Mouse (Mus musculus): Measurements from ENCODE around the gene Sept9.
A peak's percentile ranks its signal among the peaks of the same experiment; 100 is the strongest.
"Not testable (repeated sequence)": the region's sequence is repeated elsewhere in the genome, so short reads cannot be mapped to it uniquely, and the experiment has no call there.

Sept9 gene

DNA sequence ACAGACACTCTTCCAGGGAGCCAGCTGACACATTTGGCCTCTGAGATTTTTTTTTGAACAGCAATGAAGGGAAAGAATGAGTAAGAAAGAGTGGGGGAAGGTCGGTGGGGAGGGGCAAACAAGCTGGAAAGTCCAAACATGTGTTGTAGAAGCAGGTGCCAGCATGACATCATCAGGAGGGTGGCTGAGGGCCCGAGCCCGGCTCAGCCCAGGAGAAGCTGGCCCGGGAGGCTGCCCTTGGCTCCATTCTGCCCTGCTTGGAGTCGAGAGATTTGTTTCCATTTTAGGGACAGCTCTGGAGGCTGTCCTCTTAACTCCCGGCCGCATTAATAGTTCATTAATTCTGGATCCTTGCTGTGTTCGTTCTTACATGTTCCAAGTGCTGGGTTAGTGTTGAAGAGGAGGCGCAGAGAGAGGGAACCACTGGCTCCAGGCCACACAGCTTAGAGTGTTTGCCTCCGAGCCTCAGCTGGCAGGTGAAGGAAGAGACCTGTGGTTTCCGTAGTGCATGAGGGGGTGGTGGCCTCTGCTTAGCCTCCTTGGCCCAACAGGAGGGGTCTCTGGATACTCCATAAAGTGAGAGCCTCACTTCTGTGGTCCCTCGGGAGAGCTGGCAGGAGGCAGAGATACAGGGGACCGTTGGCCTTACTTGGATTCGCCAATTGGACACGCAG is 111.8 kb downstream of the Sept9 start:
- peak; percentile 77 for DNase-seq (ENCODE audit: low read depth, low spot score)

DNA sequence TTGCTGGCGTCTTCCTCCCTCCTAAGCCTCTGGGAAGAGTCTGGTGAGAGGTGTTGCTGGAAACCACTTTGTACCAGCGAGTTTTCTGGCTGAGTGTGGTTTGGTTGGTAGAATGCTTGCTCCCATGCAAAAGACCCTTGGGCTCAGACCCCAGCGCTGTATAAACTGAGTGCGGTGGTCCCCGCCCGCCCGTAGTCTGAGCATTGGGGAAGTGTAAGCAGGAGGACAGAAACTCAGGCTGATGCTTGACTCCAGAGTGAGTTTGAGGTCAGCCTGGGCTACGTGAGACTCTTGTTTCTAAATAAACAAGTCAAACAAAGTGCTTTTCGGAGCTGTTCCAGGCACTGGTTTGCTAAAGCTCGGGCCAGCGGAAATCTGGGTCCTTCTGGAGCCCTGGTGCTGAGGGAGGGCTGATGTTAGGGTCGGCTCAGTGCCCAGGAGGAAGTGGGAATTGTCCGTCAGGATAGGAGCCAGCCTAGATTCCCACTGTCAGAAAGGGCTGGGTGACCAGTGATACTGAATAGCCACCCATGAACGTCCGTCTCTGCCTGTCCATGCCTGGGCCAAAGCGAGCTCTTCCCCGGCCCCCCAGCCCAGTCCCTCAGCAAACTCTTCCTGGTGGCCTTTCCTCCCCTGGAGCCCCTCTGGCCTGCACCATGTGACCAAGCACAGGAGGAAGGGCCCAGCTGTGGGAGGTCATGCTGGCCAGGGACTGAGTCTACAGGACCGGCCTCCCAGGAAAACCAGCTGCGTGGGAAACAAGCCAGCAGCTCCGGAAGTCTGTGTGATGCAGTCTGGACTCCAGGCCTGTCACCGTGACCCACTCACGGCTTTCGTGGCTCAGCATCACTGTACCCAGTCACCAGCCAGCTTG is 112.8 kb downstream of the Sept9 start:
- no peak for DNase-seq (ENCODE audit: low read depth, low spot score)

GRCm38 (mm10) chr11:117312936-117313335 is 113.5 kb downstream of the Sept9 start:
- DNase-seq (ENCODE audit: low read depth, low spot score) = peak; percentile 76

- DNase-seq (ENCODE audit: low read depth, low spot score) = no peak
Measured at GRCm38 (mm10) chr11:117313446-117313845, 114.0 kb downstream of the Sept9 start.

- DNase-seq (ENCODE audit: low read depth, low spot score) = peak; percentile 75
Measured at GRCm38 (mm10) chr11:117314026-117314425, 114.6 kb downstream of the Sept9 start.

GRCm38 (mm10) chr11:117314520-117314919 is 115.1 kb downstream of the Sept9 start:
- DNase-seq (ENCODE audit: low read depth, low spot score) = no peak

DNA sequence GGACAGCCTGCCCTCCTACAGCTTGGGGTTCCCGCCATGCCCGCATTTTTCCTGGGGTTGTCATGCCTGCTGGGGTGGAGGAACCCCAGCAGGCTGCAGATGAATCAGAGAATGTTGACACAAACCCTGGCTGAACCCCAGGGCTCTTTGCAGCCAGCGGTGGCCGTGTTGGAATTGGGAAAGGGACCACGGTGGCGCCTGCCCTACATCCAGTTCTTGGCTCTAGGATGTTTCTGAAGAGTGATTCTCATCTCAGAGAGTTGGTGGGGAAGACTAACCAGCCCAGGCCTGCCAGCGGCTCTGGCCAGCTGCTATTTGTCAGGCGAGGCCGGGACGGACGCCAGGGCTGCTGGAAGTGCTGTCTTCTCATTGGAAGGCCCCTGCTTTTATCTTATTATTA is 115.8 kb downstream of the Sept9 start:
- no peak for DNase-seq (ENCODE audit: low read depth, low spot score)

DNA sequence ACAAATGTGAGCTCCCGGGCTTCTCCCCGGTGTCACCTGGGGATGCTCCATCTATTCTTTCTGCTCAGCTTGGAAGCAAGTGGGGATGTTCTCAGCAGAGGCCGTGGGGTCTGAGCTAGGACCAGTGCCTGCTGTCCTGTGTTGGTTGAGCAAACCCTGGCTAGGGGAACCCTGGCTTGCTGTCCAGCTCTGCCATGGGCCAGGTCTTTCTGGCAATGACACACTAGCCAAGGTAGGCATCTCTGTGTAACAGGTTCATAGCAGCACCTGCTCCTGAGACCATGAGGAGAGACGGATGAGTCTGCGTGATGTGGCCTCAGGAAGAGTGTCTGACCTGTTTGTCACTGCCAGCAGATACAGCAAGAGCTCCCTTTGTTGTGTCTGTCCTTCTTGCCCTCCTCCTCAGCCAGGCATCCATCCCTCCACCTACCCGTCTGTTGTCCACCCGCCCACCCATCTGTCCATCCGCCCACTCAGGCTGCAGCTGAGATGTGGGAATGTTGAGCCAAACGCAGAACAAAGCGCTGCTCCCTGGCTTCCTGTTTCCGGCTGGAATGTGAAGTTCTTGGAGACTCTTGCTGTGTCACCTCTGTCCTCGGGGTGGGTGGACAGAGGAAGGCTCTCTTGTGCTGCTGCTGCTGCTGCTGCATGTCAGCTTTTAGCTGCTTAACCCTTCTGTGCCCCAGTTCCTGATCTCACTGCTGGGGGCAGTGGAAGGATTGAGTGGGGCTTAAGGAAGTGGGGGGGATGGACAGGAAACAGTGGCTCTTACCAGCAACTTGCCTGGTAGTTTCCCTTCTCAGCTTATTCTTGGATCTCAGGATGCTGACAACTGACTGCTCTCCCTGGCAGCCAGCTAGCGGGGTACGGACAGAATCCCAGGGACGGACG is 117.2 kb downstream of the Sept9 start:
- peak; percentile 50 for DNase-seq (ENCODE audit: low read depth, low spot score)

DNA sequence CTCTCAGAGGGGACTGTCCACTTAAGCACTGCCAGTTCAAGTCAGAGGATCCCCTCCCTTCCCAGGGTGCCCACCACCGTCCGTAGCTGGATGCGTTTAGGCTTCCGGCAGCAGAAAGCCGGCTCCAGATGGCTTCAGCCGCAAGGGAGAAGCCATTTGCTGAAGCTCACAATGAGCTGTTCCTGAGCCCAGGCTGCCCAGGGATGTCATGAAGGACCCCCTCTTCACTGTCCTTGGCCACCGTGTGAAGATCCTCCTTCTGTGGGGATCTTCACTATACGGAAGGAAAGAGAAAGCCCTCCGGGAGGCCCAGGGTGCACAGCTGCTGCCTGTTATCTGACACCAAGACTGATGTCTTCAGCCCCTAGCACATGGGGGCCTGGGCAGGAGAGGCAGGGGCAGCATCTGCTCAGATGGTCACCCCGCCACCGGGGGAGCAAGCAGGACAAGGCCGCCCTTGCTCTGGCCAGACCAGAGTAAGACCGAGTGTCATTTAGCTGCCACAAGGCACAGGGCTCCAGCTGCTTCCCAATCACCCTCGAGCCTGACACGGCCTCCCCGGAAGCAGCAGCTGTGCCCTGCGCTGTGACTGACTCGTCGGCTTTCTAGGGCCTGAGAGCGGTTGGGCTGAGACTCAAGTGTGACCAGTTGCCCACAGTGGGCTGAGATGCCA is 118.1 kb downstream of the Sept9 start:
- peak; percentile 59 for DNase-seq (ENCODE audit: low read depth, low spot score)

- peak; percentile 53 for DNase-seq (ENCODE audit: low read depth, low spot score)
Measured at GRCm38 (mm10) chr11:117318202-117318601, 118.7 kb downstream of the Sept9 start.

DNA sequence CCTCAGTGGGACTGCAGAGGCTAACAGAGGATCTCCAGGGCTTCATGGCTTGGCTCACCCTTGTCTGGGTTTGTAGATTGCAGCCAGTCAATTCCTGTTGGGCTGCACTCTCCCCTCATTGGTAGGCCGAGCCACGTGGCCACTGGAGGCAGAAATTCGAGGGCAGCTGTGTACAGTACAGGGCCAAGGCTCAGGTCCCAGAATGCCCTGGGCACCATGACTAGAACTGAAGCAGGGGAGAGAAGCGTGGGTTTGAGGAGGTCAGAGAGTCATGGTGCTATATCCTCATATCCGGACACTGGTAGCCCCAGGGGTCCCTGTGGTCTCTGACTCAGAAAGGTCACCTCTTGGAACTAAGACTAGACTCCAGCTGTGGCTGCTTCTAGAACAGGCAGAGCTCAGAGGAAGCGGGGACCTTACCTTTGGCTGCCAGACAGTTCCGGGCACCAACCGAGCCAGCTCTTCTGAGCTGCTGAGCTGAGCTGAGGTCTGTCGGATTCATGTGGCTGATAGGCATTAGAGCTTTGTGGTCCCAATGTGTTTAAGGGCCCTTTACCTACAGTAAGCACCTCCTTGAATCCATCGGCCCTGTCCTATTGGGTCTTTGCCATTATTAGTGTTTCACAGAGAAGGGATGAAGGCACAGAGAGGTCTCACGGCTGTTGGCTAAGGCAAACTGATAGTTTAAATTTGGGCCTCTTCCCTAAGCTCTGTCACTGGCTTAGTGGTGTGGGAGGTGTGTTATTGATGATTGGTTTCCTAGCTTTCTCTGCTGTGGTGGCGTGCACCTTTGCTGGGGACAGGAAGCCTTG is 119.5 kb downstream of the Sept9 start:
- peak; percentile 77 for DNase-seq (ENCODE audit: low read depth, low spot score)

DNA sequence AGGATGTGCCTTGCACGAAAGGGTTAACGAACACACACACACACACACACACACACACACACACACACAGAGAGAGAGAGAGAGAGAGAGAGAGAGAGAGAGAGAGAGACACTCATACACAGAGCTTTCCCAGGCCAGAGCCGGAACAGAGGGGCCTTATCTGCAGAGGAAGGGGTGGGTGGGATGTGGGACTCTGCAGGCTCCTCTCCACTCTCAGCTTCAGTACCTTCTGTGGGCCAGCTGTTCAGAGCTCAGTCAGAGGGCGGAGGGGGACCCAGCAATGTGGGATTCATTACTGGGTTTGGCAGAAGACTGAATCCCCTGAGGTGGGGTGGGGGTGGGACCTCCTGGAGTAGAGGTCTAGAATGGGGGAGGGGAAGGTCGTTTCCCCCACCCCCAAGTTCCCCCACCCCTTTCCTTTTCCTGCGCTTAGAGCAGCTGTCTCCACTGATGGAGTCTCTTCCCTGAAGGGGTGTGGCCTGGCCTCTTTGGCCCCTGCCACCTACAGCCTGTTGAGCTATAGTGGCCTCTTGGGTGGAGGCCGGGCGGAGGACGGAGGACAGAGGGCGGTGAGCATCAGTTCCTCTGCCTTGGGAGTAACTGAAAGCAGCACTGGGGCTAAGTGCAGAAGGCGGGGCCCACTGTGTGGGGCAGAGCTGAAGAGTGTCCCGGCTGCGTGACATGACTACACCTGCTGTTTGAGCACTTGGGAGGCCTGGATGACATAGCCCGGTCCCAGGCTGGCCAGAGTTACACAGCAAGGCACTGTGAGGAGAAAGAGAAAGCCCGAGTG is 120.3 kb downstream of the Sept9 start:
- peak; percentile 76 for DNase-seq (ENCODE audit: low read depth, low spot score)

DNA sequence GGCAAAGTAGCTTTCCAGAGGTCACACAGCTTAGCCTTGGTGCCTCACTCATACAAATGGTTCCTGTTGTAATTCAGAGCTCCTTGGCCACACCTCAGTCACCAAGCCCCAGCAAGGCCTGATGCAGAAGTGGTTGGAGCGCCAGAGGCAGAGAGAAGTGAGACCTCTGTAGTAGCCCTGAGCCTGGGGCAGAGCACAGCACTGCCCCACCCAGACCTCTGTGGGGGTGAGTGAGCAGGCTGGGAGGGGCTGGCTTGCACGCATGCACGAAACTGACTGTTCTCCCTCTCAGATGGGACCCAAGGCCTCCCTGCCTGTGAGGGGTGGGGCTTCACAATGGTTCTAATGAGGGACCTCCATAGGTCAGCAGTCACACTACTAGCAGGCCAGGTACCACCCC is 121.0 kb downstream of the Sept9 start:
- peak; percentile 44 for DNase-seq (ENCODE audit: low read depth, low spot score)

DNA sequence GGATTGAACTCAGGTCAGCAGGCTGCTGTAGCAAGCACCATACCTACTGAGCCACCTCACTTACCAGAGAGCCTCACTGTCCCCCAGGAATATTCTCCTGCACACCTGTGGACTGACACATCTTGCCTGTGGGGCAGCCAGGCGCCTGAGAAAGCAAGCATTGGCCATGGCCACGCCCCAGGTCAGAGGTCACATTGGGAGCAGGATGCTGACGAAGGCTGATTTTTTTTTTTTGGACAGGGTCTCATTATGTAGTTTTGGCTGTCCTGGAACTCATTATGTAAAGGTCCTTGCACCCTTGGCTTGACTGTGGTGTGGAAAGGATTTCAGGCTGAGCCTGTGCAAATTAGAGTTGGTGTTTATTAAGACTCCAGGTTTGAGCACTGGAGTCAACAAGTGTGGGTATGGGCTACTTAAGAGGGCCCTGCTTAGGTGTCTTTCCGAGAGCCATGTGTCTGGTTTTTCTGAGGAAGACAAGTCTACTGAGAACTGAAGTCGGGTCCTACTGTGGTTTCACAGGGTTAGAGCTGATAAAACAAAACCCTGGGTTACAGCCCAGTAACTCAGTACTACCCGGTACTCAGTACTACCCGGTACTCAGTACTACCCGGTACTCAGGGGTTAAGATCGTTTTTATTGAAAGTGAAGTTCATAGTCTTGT is 122.0 kb downstream of the Sept9 start:
- DNase-seq (ENCODE audit: low read depth, low spot score) = no peak

DNA sequence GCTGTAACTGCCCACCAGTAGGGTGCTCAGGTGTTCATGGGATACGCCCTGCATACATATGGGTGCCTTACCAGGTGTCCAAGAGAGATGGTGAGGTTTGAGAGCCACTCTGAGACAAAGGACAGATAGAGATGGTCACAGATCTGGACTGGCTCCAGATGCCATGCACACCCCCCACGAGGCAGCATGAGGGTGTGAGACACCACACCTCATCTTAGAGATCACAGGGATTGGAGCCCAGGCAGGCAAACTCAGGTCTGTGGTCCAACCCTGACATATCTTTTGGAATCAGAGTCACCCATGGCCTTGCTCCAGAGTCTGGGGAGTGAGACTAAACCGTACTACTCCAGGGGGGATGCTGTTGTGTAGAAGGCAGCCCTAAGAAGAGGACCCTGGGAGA is 122.8 kb downstream of the Sept9 start:
- no peak for DNase-seq (ENCODE audit: low read depth, low spot score)

DNA sequence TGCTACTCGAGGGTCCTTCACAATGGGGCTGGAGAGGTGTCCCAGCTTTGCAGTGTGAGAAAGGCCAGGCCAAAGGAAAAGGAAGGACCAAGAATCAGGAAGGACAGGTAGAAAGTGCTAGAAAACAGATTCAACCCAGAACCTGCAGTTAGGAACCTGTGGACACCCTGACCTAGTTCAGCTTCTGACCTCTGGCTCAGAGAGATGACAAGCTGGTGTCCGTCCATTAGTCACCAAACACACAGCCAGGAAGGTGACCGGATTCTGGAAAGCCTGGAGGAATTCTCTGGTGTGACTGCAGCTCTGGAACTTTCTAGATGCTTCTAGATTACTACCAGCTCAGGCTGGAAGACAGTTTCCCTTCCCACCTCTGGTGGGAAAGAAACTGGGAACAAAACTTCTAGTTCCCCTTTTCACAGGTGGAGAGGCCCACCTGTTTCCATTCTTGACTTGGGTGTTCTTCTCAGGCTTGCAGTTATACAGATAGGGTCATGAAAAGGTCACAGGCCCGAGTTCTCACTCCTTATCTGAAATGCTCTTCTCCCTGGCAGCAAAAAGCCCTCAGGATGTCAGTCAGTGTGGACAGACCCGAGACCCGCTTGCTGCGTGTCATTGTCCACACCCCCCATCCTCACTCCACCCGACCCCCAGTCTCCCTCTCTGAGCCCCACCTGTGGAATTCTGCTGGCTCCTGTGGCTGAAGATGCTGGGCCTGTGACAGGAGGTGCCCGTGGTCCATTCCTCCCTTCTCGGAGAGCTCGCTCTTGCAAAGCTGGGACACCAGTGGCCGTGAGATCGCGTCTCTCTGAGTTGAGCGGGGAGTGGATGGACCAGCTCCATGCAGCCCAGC is 123.5 kb downstream of the Sept9 start:
- DNase-seq (ENCODE audit: low read depth, low spot score) = no peak

GRCm38 (mm10) chr11:117323976-117324574 is 124.6 kb downstream of the Sept9 start:
- no peak for DNase-seq (ENCODE audit: low read depth, low spot score)

- DNase-seq (ENCODE audit: low read depth, low spot score) = not testable (repeated sequence)
Measured at GRCm38 (mm10) chr11:117324718-117325117, 125.3 kb downstream of the Sept9 start.
